8 mouse cellular contexts compared by ENCODE assay signal in genomic region chr11:94321931-94322400, GRCm38 (mm10). TPM values are rescaled to one million over a fixed set of nuclear protein-coding genes. Genes with fewer than 3 reads are reported as not detected.
DNase-seq lines count a peak whose midpoint lies in the region; ATAC-seq and TF ChIP-seq lines count a peak whose summit lies in the region.

Gene Luc7l3 (minus strand): TSS chr11:94321988.

- H3K4me2 ChIP-seq in CH12.LX (ENCODE audit: insufficient read depth, low read depth, poor library complexity, severe bottlenecking) = peak within 1 kb of the TSS; percentile 74
- H3K4me2 ChIP-seq in forebrain, embryonic 11.5 days (ENCODE audit: low read depth, low read length, severe bottlenecking) = peak within 1 kb of the TSS; percentile 72
- peak within 1 kb of the TSS; percentile 75 for H3K4me2 ChIP-seq in heart, embryonic 15.5 days
- peak within 1 kb of the TSS; percentile 85 for H3K4me2 ChIP-seq in liver, embryonic 14.5 days (ENCODE audit: low read depth)
- peak within 1 kb of the TSS; percentile 69 for H3K4me2 ChIP-seq in stomach, embryonic 15.5 days

- no peak for TF ChIP-seq CTCF in CH12.LX (conservative IDR thresholded peaks at IDR 0.05 in 1 of 2, IDR thresholded peaks at IDR 0.05 in 1 of 2; ENCODE audit: low read depth in 2 of 2, low read length in 2 of 2)
- TF ChIP-seq CTCF in liver, embryonic 14.5 days (IDR thresholded peaks at IDR 0.05; ENCODE audit: low read depth) = no peak

- peak within 1 kb of the TSS; percentile 99 for H3K9ac ChIP-seq in CH12.LX (ENCODE audit: insufficient read depth, low read depth)
- peak within 1 kb of the TSS; percentile 97 for H3K9ac ChIP-seq in forebrain, embryonic 11.5 days (ENCODE audit: low read length)
- H3K9ac ChIP-seq in heart, embryonic 15.5 days = peak within 1 kb of the TSS; percentile 100
- H3K9ac ChIP-seq in liver, embryonic 14.5 days (replicated peaks) = peak within 1 kb of the TSS; percentile 99
- peak within 1 kb of the TSS; percentile 96 for H3K9ac ChIP-seq in stomach, embryonic 15.5 days

- dilution Hi-C loops in CH12.LX (cut with MboI; ENCODE audit: extremely low pct_ligation_motif_present, extremely low pct_unique_long_range_greater_than_20kb, low sequenced_read_pairs) = no loop called here

- peak; percentile 98 for TF ChIP-seq POLR2A in CH12.LX (IDR thresholded peaks at IDR 0.05; ENCODE audit: low read depth, low read length)

- TF ChIP-seq EP300 in CH12.LX (IDR thresholded peaks at IDR 0.05; ENCODE audit: low read length) = no peak
- TF ChIP-seq EP300 in liver, embryonic 14.5 days (IDR thresholded peaks at IDR 0.05; ENCODE audit: low read depth) = 0 out of 2 replicates have a peak, but pooled peaks have one; percentile 0

- ATAC-seq in forebrain, embryonic 11.5 days (replicated peaks; ENCODE audit: low FRiP score) = peak; percentile 93
- peak; percentile 97 for ATAC-seq in heart, embryonic 15.5 days (replicated peaks; ENCODE audit: insufficient number of reproducible peaks, insufficient read depth, low FRiP score, low read depth)
- peak; percentile 95 for ATAC-seq in liver, embryonic 14.5 days (ENCODE audit: insufficient read depth)
- peak; percentile 98 for ATAC-seq in stomach, embryonic 15.5 days (ENCODE audit: insufficient read depth, low FRiP score, low read depth)

- H3K79me2 ChIP-seq in CH12.LX (replicated peaks; ENCODE audit: control insufficient read depth, extremely low read depth, insufficient read depth, poor library complexity, severe bottlenecking) = peaks cover 49% of the 10 kb centered on the region

- H3K36me3 ChIP-seq in CH12.LX (replicated peaks in 1 of 2; ENCODE audit: control insufficient read depth in 1 of 2, insufficient read depth in 1 of 2, low read length in 1 of 2) = peaks cover 2 to 25% of the 10 kb centered on the region in 2 experiments
- peaks cover 2% of the 10 kb centered on the region; the same call in 1 of the 2 replicates for H3K36me3 ChIP-seq in forebrain, embryonic 11.5 days (ENCODE audit: control insufficient read depth, insufficient read depth, low read length)
- 0 out of 2 replicates have a peak, but pooled peaks cover 4% of the 10 kb centered on the region for H3K36me3 ChIP-seq in heart, embryonic 15.5 days
- peaks cover 13% of the 10 kb centered on the region for H3K36me3 ChIP-seq in liver, embryonic 14.5 days (replicated peaks; ENCODE audit: control insufficient read depth, insufficient read depth, low read depth)
- 0 out of 2 replicates have a peak, but pooled peaks cover 4% of the 10 kb centered on the region for H3K36me3 ChIP-seq in stomach, embryonic 15.5 days

- no peak for TF ChIP-seq RAD21 in CH12.LX (IDR thresholded peaks at IDR 0.05; ENCODE audit: low read depth, low read length)

- H3K9me3 ChIP-seq in CH12.LX (replicated peaks; ENCODE audit: low read length) = no peaks in the 10 kb centered on the region
- H3K9me3 ChIP-seq in forebrain, embryonic 11.5 days (ENCODE audit: control insufficient read depth, low read length) = no peaks in the 10 kb centered on the region
- H3K9me3 ChIP-seq in heart, embryonic 15.5 days (replicated peaks) = no peaks in the 10 kb centered on the region
- no peaks in the 10 kb centered on the region for H3K9me3 ChIP-seq in liver, embryonic 14.5 days (ENCODE audit: control insufficient read depth, low read length)
- H3K9me3 ChIP-seq in stomach, embryonic 15.5 days = no peaks in the 10 kb centered on the region

- peak within 1 kb of the TSS; percentile 93 to 100 (median 99) for H3K4me3 ChIP-seq in CH12.LX (replicated peaks in 1 of 3; ENCODE audit: low read depth in 2 of 3, low read length in 2 of 3, poor library complexity in 1 of 3)
- peak within 1 kb of the TSS; percentile 91 for H3K4me3 ChIP-seq in forebrain, embryonic 11.5 days (ENCODE audit: low read depth, low read length)
- peak within 1 kb of the TSS; percentile 100 for H3K4me3 ChIP-seq in heart, embryonic 15.5 days
- H3K4me3 ChIP-seq in liver, embryonic 14.5 days (ENCODE audit: insufficient read depth in 1 of 2, low read depth in 2 of 2, low read length in 2 of 2) = peak within 1 kb of the TSS; percentile 99 to 100
- H3K4me3 ChIP-seq in stomach, embryonic 15.5 days (replicated peaks) = peak within 1 kb of the TSS; percentile 95

- WGBS in forebrain, embryonic 11.5 days = under 1% methylated on average over 34 of the region's 36 CpGs
- under 1% methylated on average over 36 of the region's 36 CpGs for WGBS in heart, embryonic 15.5 days
- WGBS in liver, embryonic 14.5 days (ENCODE audit: insufficient replicate concordance) = under 1% methylated on average over 36 of the region's 36 CpGs
- under 1% methylated on average over 36 of the region's 36 CpGs for WGBS in stomach, embryonic 15.5 days

- H3K27ac ChIP-seq in CH12.LX (ENCODE audit: insufficient read depth, low read depth) = peak within 1 kb of the TSS; percentile 85
- peak within 1 kb of the TSS; percentile 94 for H3K27ac ChIP-seq in forebrain, embryonic 11.5 days (ENCODE audit: low read depth, low read length)
- H3K27ac ChIP-seq in heart, embryonic 15.5 days = peak within 1 kb of the TSS; percentile 99
- peak within 1 kb of the TSS; percentile 95 for H3K27ac ChIP-seq in liver, embryonic 14.5 days
- H3K27ac ChIP-seq in stomach, embryonic 15.5 days = peak within 1 kb of the TSS; percentile 98

- peaks cover 4 to 61% of the 10 kb centered on the region in 2 experiments; a peak in 3 of 4 replicates for H3K4me1 ChIP-seq in CH12.LX (ENCODE audit: control insufficient read depth in 1 of 2, insufficient read depth in 2 of 2)
- peaks cover 13% of the 10 kb centered on the region; the same call in 1 of the 2 replicates for H3K4me1 ChIP-seq in forebrain, embryonic 11.5 days (replicated peaks; ENCODE audit: control insufficient read depth, insufficient read depth, low read length)
- H3K4me1 ChIP-seq in heart, embryonic 15.5 days (replicated peaks) = peaks cover 39% of the 10 kb centered on the region
- peaks cover 32 to 38% of the 10 kb centered on the region in 2 experiments for H3K4me1 ChIP-seq in liver, embryonic 14.5 days (replicated peaks; ENCODE audit: control insufficient read depth in 2 of 2, insufficient read depth in 2 of 2, low read length in 1 of 2)
- H3K4me1 ChIP-seq in stomach, embryonic 15.5 days = peaks cover 25% of the 10 kb centered on the region

- no peaks in the 10 kb centered on the region for H3K27me3 ChIP-seq in CH12.LX (replicated peaks)
- H3K27me3 ChIP-seq in forebrain, embryonic 11.5 days (ENCODE audit: control insufficient read depth, insufficient read depth, low read length) = no peaks in the 10 kb centered on the region
- no peaks in the 10 kb centered on the region for H3K27me3 ChIP-seq in heart, embryonic 15.5 days
- H3K27me3 ChIP-seq in liver, embryonic 14.5 days (ENCODE audit: control insufficient read depth, insufficient read depth, low read length) = no peaks in the 10 kb centered on the region
- no peaks in the 10 kb centered on the region for H3K27me3 ChIP-seq in stomach, embryonic 15.5 days (replicated peaks)

- DNase-seq in CH12.LX (ENCODE audit: extremely low read depth) = peak; percentile 91
- DNase-seq in c-Kit-positive CD71-negative TER-119-negative erythroid progenitor cells, embryonic 14.5 days (ENCODE audit: low read depth) = peak; percentile 88
- peak; percentile 97 for DNase-seq in forebrain, embryonic 11.5 days (ENCODE audit: low spot score)
- DNase-seq in kidney, postnatal 25 days = peak; percentile 95 to 97
- DNase-seq in liver, embryonic 14.5 days (ENCODE audit: low read depth in 3 of 3, low spot score in 3 of 3) = peak; percentile 87 to 88 (median 88)
- peak; percentile 93 for DNase-seq in neural tube, embryonic 10.5 days (ENCODE audit: extremely low spot score, low spot score)

- in situ Hi-C loops in CH12.LX (cut with MboI; ENCODE audit: low pct_ligation_motif_present, low pct_unique_long_range_greater_than_20kb, low sequenced_read_pairs) = no loop called here

TF ChIP-seq in CH12.LX, 34 proteins besides CTCF, POLR2A, EP300 and RAD21 (continues in another document):
- TF ChIP-seq KAT2A (IDR thresholded peaks at IDR 0.05; ENCODE audit: insufficient replicate concordance, low read length) (peak; percentile 67; the same call in 1 of the 2 replicates), NELFE (IDR thresholded peaks at IDR 0.05; ENCODE audit: low read depth, low read length) (peak; percentile 96), MAX (IDR thresholded peaks at IDR 0.05; ENCODE audit: low read length) (peak; percentile 72), RCOR1 (conservative IDR thresholded peaks at IDR 0.05; ENCODE audit: low read depth, low read length) (no peak), BHLHE40 (IDR thresholded peaks at IDR 0.05; ENCODE audit: low read depth, low read length) (no peak), IRF4 (IDR thresholded peaks at IDR 0.05; ENCODE audit: low read depth, low read length) (0 out of 2 replicates have a peak, but pooled peaks have one; percentile 30), POLR2AphosphoS2 (IDR thresholded peaks at IDR 0.05; ENCODE audit: low read depth, low read length) (peak; percentile 86), JUN (IDR thresholded peaks at IDR 0.05; ENCODE audit: insufficient read depth, low read depth, low read length) (no peak), ETS1 (conservative IDR thresholded peaks at IDR 0.05; ENCODE audit: low read depth, low read length) (no peak), JUND (conservative IDR thresholded peaks at IDR 0.05; ENCODE audit: low read depth, low read length) (no peak), TCF12 (IDR thresholded peaks at IDR 0.05; ENCODE audit: low read depth, low read length) (peak; percentile 82), ELF1 (IDR thresholded peaks at IDR 0.05; ENCODE audit: low read depth, low read length) (no peak), MYC (IDR thresholded peaks at IDR 0.05; ENCODE audit: low read depth, low read length) (peak; percentile 80; the same call in 1 of the 2 replicates), NRF1 (IDR thresholded peaks at IDR 0.05; ENCODE audit: low read depth, low read length) (peak; percentile 55), TBP (conservative IDR thresholded peaks at IDR 0.05; ENCODE audit: low read depth, low read length) (peak; percentile 36; the same call in 1 of the 2 replicates), ZMIZ1 (IDR thresholded peaks at IDR 0.05; ENCODE audit: low read depth, low read length) (peak; percentile 65; the same call in 1 of the 2 replicates), SIN3A (IDR thresholded peaks at IDR 0.05; ENCODE audit: low read length) (peak; percentile 42), HCFC1 (IDR thresholded peaks at IDR 0.05; ENCODE audit: low read depth, low read length) (peak; percentile 78)

RNA-seq across cellular contexts. Expression of gene Luc7l3, which starts in this region (rescaled TPM):
- total RNA-seq in CH12.LX (2012; rRNA removed) (57.7 and 82.3 TPM in 2 replicates), CH12.LX (2014; rRNA removed) (69.8 and 82.2 TPM in 2 replicates)
- polyA plus RNA-seq in CH12.LX (2012; ENCODE audit: insufficient read length, low read depth) = 246 and 318 TPM in 2 replicates
- polyA plus RNA-seq in forebrain, embryonic 11.5 days (2014; fragmentation: Nextera tagmentation; extraction: Ambion mirVana) = 132 and 136 TPM in 2 replicates
- polyA plus RNA-seq in heart, embryonic 15.5 days (2015; fragmentation: Nextera tagmentation; extraction: Ambion mirVana) = 63.3 and 70.9 TPM in 2 replicates
- 20.6 and 39.1 TPM in 2 replicates for polyA plus RNA-seq in liver, embryonic 14.5 days (2012; rRNA removed)
- 33.7 and 38.7 TPM in 2 replicates for polyA plus RNA-seq in liver, embryonic 14.5 days (2014; fragmentation: Nextera tagmentation; extraction: Ambion mirVana)
- 116 TPM in 2 replicates for polyA plus RNA-seq in stomach, embryonic 15.5 days (2015; fragmentation: Nextera tagmentation; extraction: Ambion mirVana)

Comparison
In these comparisons a context has a peak if more than half of its experiments do, and no peak if none do; other contexts are left out.
1. Peak in every context shown above with its lines: DNase-seq, ATAC-seq, H3K4me3 ChIP-seq and H3K27ac ChIP-seq.